Comparison of ENCODE assay signal across 8 mouse cellular contexts in genomic region chr2:154789977-154790655, GRCm38 (mm10). TPM values are rescaled to one million over a fixed set of nuclear protein-coding genes. Genes with fewer than 3 reads are reported as not detected.
DNase-seq lines count a peak whose midpoint lies in the region; ATAC-seq and TF ChIP-seq lines count a peak whose summit lies in the region.

No protein-coding gene starts in this region.

- no peaks in the 10 kb centered on the region for H3K36me3 ChIP-seq in heart, embryonic 12.5 days
- no peaks in the 10 kb centered on the region for H3K36me3 ChIP-seq in embryonic facial prominence, embryonic 10.5 days (replicated peaks)
- no peaks in the 10 kb centered on the region for H3K36me3 ChIP-seq in intestine, postnatal 0 days (ENCODE audit: control insufficient read depth, insufficient read depth)
- no peaks in the 10 kb centered on the region for H3K36me3 ChIP-seq in stomach, embryonic 14.5 days (ENCODE audit: control insufficient read depth, insufficient read depth, low read length)

- ATAC-seq in heart, embryonic 12.5 days (ENCODE audit: insufficient number of reproducible peaks, low FRiP score): no peak
- no peak for ATAC-seq in intestine, postnatal 0 days
- no peak for ATAC-seq in stomach, embryonic 14.5 days (ENCODE audit: insufficient number of reproducible peaks, insufficient read depth, low FRiP score, low read depth)

- no peak overlapping the region for H3K9ac ChIP-seq in heart, embryonic 12.5 days
- H3K9ac ChIP-seq in intestine, postnatal 0 days (ENCODE audit: low read depth, low read length): no peak overlapping the region
- peak overlapping the region; percentile 25; the same call in 1 of the 2 replicates for H3K9ac ChIP-seq in stomach, embryonic 14.5 days (replicated peaks; ENCODE audit: low read depth, low read length)

- peak overlapping the region; percentile 78 for H3K4me2 ChIP-seq in heart, embryonic 12.5 days
- peak overlapping the region; percentile 71 for H3K4me2 ChIP-seq in intestine, postnatal 0 days (replicated peaks; ENCODE audit: low read depth)
- peak overlapping the region; percentile 47 for H3K4me2 ChIP-seq in stomach, embryonic 14.5 days (replicated peaks; ENCODE audit: low read depth, low read length)

- H3K27ac ChIP-seq in heart, embryonic 12.5 days (ENCODE audit: poor library complexity, severe bottlenecking): 0 out of 2 replicates have a peak overlapping the region, but pooled peaks have one; percentile 36
- peak overlapping the region; percentile 99 for H3K27ac ChIP-seq in embryonic facial prominence, embryonic 10.5 days (replicated peaks)
- no peak overlapping the region for H3K27ac ChIP-seq in intestine, postnatal 0 days (ENCODE audit: low read depth, low read length)
- H3K27ac ChIP-seq in stomach, embryonic 14.5 days (ENCODE audit: low read length): peak overlapping the region; percentile 15; the same call in 1 of the 2 replicates

- peak overlapping the region; percentile 88 for H3K4me3 ChIP-seq in heart, embryonic 12.5 days
- peak overlapping the region; percentile 93 for H3K4me3 ChIP-seq in embryonic facial prominence, embryonic 10.5 days
- peak overlapping the region; percentile 86 for H3K4me3 ChIP-seq in intestine, postnatal 0 days (ENCODE audit: low read depth, low read length)
- H3K4me3 ChIP-seq in stomach, embryonic 14.5 days (ENCODE audit: low read depth, low read length): peak overlapping the region; percentile 29

- no peaks in the 10 kb centered on the region for H3K27me3 ChIP-seq in heart, embryonic 12.5 days (replicated peaks)
- no peaks in the 10 kb centered on the region for H3K27me3 ChIP-seq in embryonic facial prominence, embryonic 10.5 days (replicated peaks; ENCODE audit: low read depth, poor library complexity, severe bottlenecking)
- H3K27me3 ChIP-seq in intestine, postnatal 0 days (replicated peaks; ENCODE audit: control insufficient read depth, insufficient read depth, low read length): no peaks in the 10 kb centered on the region
- no peaks in the 10 kb centered on the region for H3K27me3 ChIP-seq in stomach, embryonic 14.5 days (ENCODE audit: control insufficient read depth, insufficient read depth, low read length)

- TF ChIP-seq CTCF in intestine, postnatal 0 days (IDR thresholded peaks at IDR 0.05; ENCODE audit: low read depth): no peak

- intact Hi-C loops in heart, postnatal 10 days (cut with DNase I): loop anchor here (5.0 to 10.0 kb wide), 2 partner anchors 65 to 102 kb away; partner anchors contain the start of gene Eif2s2

- DNase-seq in heart, postnatal 10 days: no peak
- DNase-seq in ES-CJ7 (ENCODE audit: low read depth, low spot score): peak; percentile 14
- no peak for DNase-seq in embryonic facial prominence, embryonic 10.5 days (ENCODE audit: low spot score)
- no peak for DNase-seq in layer of hippocampus, postnatal 36 days
- no peak for DNase-seq in layer of hippocampus, postnatal 14 days (ENCODE audit: low spot score in 2 of 2)

- H3K4me1 ChIP-seq in heart, embryonic 12.5 days (replicated peaks): peaks cover 39% of the 10 kb centered on the region
- peaks cover 42% of the 10 kb centered on the region for H3K4me1 ChIP-seq in embryonic facial prominence, embryonic 10.5 days
- 0 out of 2 replicates have a peak, but pooled peaks cover 9% of the 10 kb centered on the region for H3K4me1 ChIP-seq in intestine, postnatal 0 days (replicated peaks; ENCODE audit: control insufficient read depth, insufficient read depth, low read length)
- H3K4me1 ChIP-seq in stomach, embryonic 14.5 days (ENCODE audit: control insufficient read depth, insufficient read depth, low read length): peaks cover 30% of the 10 kb centered on the region; the same call in 1 of the 2 replicates

- no peaks in the 10 kb centered on the region for H3K9me3 ChIP-seq in heart, embryonic 12.5 days (replicated peaks)
- H3K9me3 ChIP-seq in embryonic facial prominence, embryonic 10.5 days: no peaks in the 10 kb centered on the region
- H3K9me3 ChIP-seq in intestine, postnatal 0 days (ENCODE audit: control insufficient read depth): no peaks in the 10 kb centered on the region
- no peaks in the 10 kb centered on the region for H3K9me3 ChIP-seq in stomach, embryonic 14.5 days (ENCODE audit: control insufficient read depth, low read depth, low read length)

- 7% methylated on average over 14 of the region's 14 CpGs for WGBS in heart, embryonic 12.5 days
- 5% methylated on average over 14 of the region's 14 CpGs for WGBS in embryonic facial prominence, embryonic 10.5 days
- WGBS in intestine, postnatal 0 days: 8% methylated on average over 14 of the region's 14 CpGs
- 2% methylated on average over 14 of the region's 14 CpGs for WGBS in stomach, embryonic 14.5 days

RNA-seq across cellular contexts. Expression of gene Raly, which starts 0.8 kb away (rescaled TPM):
- polyA plus RNA-seq in heart, embryonic 12.5 days (2016; fragmentation: Nextera tagmentation; extraction: Ambion mirVana): 27.2 and 29.8 TPM in 2 replicates
- total RNA-seq in heart, postnatal 10 days (2021): 100 to 1,000 TPM; 162 to 171 TPM
- polyA plus RNA-seq in embryonic facial prominence, embryonic 10.5 days (2016; fragmentation: Nextera tagmentation; extraction: Ambion mirVana): 52.8 and 53.1 TPM in 2 replicates
- polyA plus RNA-seq in intestine, postnatal 0 days (2015; fragmentation: Nextera tagmentation; extraction: Ambion mirVana): 20.1 and 20.5 TPM in 2 replicates
- polyA plus RNA-seq in stomach, embryonic 14.5 days (2014; fragmentation: Nextera tagmentation; extraction: Ambion mirVana): 77.4 and 84.1 TPM in 2 replicates
- 10 to 100 TPM; 66.5 to 67.0 TPM for total RNA-seq in layer of hippocampus, postnatal 36 days (2021)
- 10 to 100 TPM; 78.6 to 81.5 TPM for total RNA-seq in layer of hippocampus, postnatal 14 days (2021)

RNA-seq across cellular contexts. Expression of gene a, which starts 1.1 kb away (rescaled TPM):
- not detected in 2 replicates for polyA plus RNA-seq in heart, embryonic 12.5 days (2016; fragmentation: Nextera tagmentation; extraction: Ambion mirVana)
- not detected for total RNA-seq in heart, postnatal 10 days (2021)
- polyA plus RNA-seq in embryonic facial prominence, embryonic 10.5 days (2016; fragmentation: Nextera tagmentation; extraction: Ambion mirVana): 1.5 and 2.3 TPM in 2 replicates
- polyA plus RNA-seq in intestine, postnatal 0 days (2015; fragmentation: Nextera tagmentation; extraction: Ambion mirVana): 0.18 TPM in 1 of 2 replicates, not detected in the other
- 0.76 TPM in 1 of 2 replicates, not detected in the other for polyA plus RNA-seq in stomach, embryonic 14.5 days (2014; fragmentation: Nextera tagmentation; extraction: Ambion mirVana)
- total RNA-seq in layer of hippocampus, postnatal 36 days (2021): not detected
- under 1 TPM in 1 of 2 experiments, not detected in 1; 0.78 TPM for total RNA-seq in layer of hippocampus, postnatal 14 days (2021)

RNA-seq across cellular contexts. Expression of gene Gm14214, which starts 20.3 kb away (rescaled TPM):
- not detected in 2 replicates for polyA plus RNA-seq in heart, embryonic 12.5 days (2016; fragmentation: Nextera tagmentation; extraction: Ambion mirVana)
- not detected for total RNA-seq in heart, postnatal 10 days (2021)
- not detected in 2 replicates for polyA plus RNA-seq in embryonic facial prominence, embryonic 10.5 days (2016; fragmentation: Nextera tagmentation; extraction: Ambion mirVana)
- polyA plus RNA-seq in intestine, postnatal 0 days (2015; fragmentation: Nextera tagmentation; extraction: Ambion mirVana): not detected in 2 replicates
- polyA plus RNA-seq in stomach, embryonic 14.5 days (2014; fragmentation: Nextera tagmentation; extraction: Ambion mirVana): not detected in 2 replicates
- total RNA-seq in layer of hippocampus, postnatal 36 days (2021): not detected
- total RNA-seq in layer of hippocampus, postnatal 14 days (2021): not detected

Comparison
In these comparisons a context has a peak if more than half of its experiments do, and no peak if none do; other contexts are left out.
1. H3K4me3 ChIP-seq: peak in every context shown above with its lines; median percentile 93 in embryonic facial prominence, embryonic 10.5 days; 88 in heart, embryonic 12.5 days; 86 in intestine, postnatal 0 days; 29 in stomach, embryonic 14.5 days.